Mouse (Mus musculus): ENCODE data around the gene Tbl1xr1. TPM values are rescaled to one million over a fixed set of nuclear protein-coding genes. Genes with fewer than 3 reads are reported as not detected.

The Tbl1xr1 gene
- polyA plus RNA-seq, 1 experiment from 2014 or later: 21.4 TPM

- WGBS (ENCODE audit: insufficient replicate concordance): 91% methylated on average over 4 of the region's 4 CpGs
- Histone ChIP-seq H3K4me2 (no peak overlapping the region), H3K9me3 (replicated peaks; ENCODE audit: control insufficient read depth, low read length) (no peaks in the 10 kb centered on the region), H3K4me3 (ENCODE audit: low read depth, low read length) (no peak overlapping the region), H3K27me3 (ENCODE audit: control insufficient read depth, insufficient read depth, low read length) (no peaks in the 10 kb centered on the region), H3K9ac (ENCODE audit: low read depth, low read length) (no peak overlapping the region), H3K27ac (ENCODE audit: low read depth, low read length) (no peak overlapping the region), H3K36me3 (ENCODE audit: control insufficient read depth, insufficient read depth, low read length) (no peaks in the 10 kb centered on the region), H3K4me1 (ENCODE audit: control insufficient read depth, insufficient read depth, low read length) (no peaks in the 10 kb centered on the region)
- ATAC-seq (replicated peaks; ENCODE audit: insufficient number of reproducible peaks, low FRiP score, low TSS enrichment): no peak
These were observed 108.8 kb downstream of the Tbl1xr1 start for GRCm38 (mm10) chr3:22185265-22185664.

- H3K9ac ChIP-seq (ENCODE audit: low read depth, low read length): no peak overlapping the region
- H3K27ac ChIP-seq (ENCODE audit: low read depth, low read length): no peak overlapping the region
- no peak for ATAC-seq (replicated peaks; ENCODE audit: insufficient number of reproducible peaks, low FRiP score, low TSS enrichment)
- no peaks in the 10 kb centered on the region for H3K4me1 ChIP-seq (ENCODE audit: control insufficient read depth, insufficient read depth, low read length)
- 0 out of 2 replicates have a peak, but pooled peaks cover 10% of the 10 kb centered on the region for H3K36me3 ChIP-seq (ENCODE audit: control insufficient read depth, insufficient read depth, low read length)
- no peak overlapping the region for H3K4me3 ChIP-seq (ENCODE audit: low read depth, low read length)
- H3K27me3 ChIP-seq (ENCODE audit: control insufficient read depth, insufficient read depth, low read length): no peaks in the 10 kb centered on the region
- no peak overlapping the region for H3K4me2 ChIP-seq
- no peaks in the 10 kb centered on the region for H3K9me3 ChIP-seq (replicated peaks; ENCODE audit: control insufficient read depth, low read length)
These were observed 114.0 kb downstream of the Tbl1xr1 start for GRCm38 (mm10) chr3:22190498-22190897.

- Histone ChIP-seq H3K9ac (ENCODE audit: low read depth, low read length) (no peak overlapping the region), H3K36me3 (ENCODE audit: control insufficient read depth, insufficient read depth, low read length) (peaks cover 16% of the 10 kb centered on the region), H3K4me3 (ENCODE audit: low read depth, low read length) (no peak overlapping the region), H3K4me2 (no peak overlapping the region), H3K27ac (ENCODE audit: low read depth, low read length) (no peak overlapping the region), H3K9me3 (replicated peaks; ENCODE audit: control insufficient read depth, low read length) (no peaks in the 10 kb centered on the region), H3K27me3 (ENCODE audit: control insufficient read depth, insufficient read depth, low read length) (no peaks in the 10 kb centered on the region), H3K4me1 (ENCODE audit: control insufficient read depth, insufficient read depth, low read length) (no peaks in the 10 kb centered on the region)
- ATAC-seq (replicated peaks; ENCODE audit: insufficient number of reproducible peaks, low FRiP score, low TSS enrichment): no peak
- 92% methylated on average over 5 of the region's 5 CpGs for WGBS (ENCODE audit: insufficient replicate concordance)
These were observed 116.5 kb downstream of the Tbl1xr1 start for GRCm38 (mm10) chr3:22192931-22193330.

- peaks cover 16% of the 10 kb centered on the region for H3K36me3 ChIP-seq (ENCODE audit: control insufficient read depth, insufficient read depth, low read length)
- ATAC-seq (replicated peaks; ENCODE audit: insufficient number of reproducible peaks, low FRiP score, low TSS enrichment): no peak
These were observed 117.9 kb downstream of the Tbl1xr1 start for GRCm38 (mm10) chr3:22194185-22194856.

GRCm38 (mm10) chr3:22198802-22199201, 122.3 kb downstream of the Tbl1xr1 start:
- ATAC-seq (replicated peaks; ENCODE audit: insufficient number of reproducible peaks, low FRiP score, low TSS enrichment): no peak
- WGBS (ENCODE audit: insufficient replicate concordance): 68% methylated on average over 1 of the region's 1 CpGs

More at GRCm38 (mm10) chr3:22194185-22194856, 117.9 kb downstream of the Tbl1xr1 start:
- H3K9ac ChIP-seq (ENCODE audit: low read depth, low read length): no peak overlapping the region
- no peak overlapping the region for H3K27ac ChIP-seq (ENCODE audit: low read depth, low read length)
- H3K4me3 ChIP-seq (ENCODE audit: low read depth, low read length): no peak overlapping the region
- H3K27me3 ChIP-seq (ENCODE audit: control insufficient read depth, insufficient read depth, low read length): no peaks in the 10 kb centered on the region
- WGBS (ENCODE audit: insufficient replicate concordance): 81% methylated on average over 7 of the region's 7 CpGs
- no peaks in the 10 kb centered on the region for H3K4me1 ChIP-seq (ENCODE audit: control insufficient read depth, insufficient read depth, low read length)
- H3K4me2 ChIP-seq: no peak overlapping the region
- H3K9me3 ChIP-seq (replicated peaks; ENCODE audit: control insufficient read depth, low read length): no peaks in the 10 kb centered on the region

GRCm38 (mm10) chr3:22204186-22204585, 127.7 kb downstream of the Tbl1xr1 start:
- Histone ChIP-seq H3K9me3 (replicated peaks; ENCODE audit: control insufficient read depth, low read length) (no peaks in the 10 kb centered on the region), H3K4me1 (ENCODE audit: control insufficient read depth, insufficient read depth, low read length) (no peaks in the 10 kb centered on the region), H3K4me3 (ENCODE audit: low read depth, low read length) (no peak overlapping the region), H3K4me2 (no peak overlapping the region), H3K27me3 (ENCODE audit: control insufficient read depth, insufficient read depth, low read length) (no peaks in the 10 kb centered on the region), H3K9ac (ENCODE audit: low read depth, low read length) (no peak overlapping the region), H3K36me3 (ENCODE audit: control insufficient read depth, insufficient read depth, low read length) (peaks cover 10% of the 10 kb centered on the region), H3K27ac (ENCODE audit: low read depth, low read length) (no peak overlapping the region)
- no peak for ATAC-seq (replicated peaks; ENCODE audit: insufficient number of reproducible peaks, low FRiP score, low TSS enrichment)
- WGBS (ENCODE audit: insufficient replicate concordance): 88% methylated on average over 3 of the region's 3 CpGs

More at GRCm38 (mm10) chr3:22198802-22199201, 122.3 kb downstream of the Tbl1xr1 start:
- no peaks in the 10 kb centered on the region for H3K9me3 ChIP-seq (replicated peaks; ENCODE audit: control insufficient read depth, low read length)
- H3K4me3 ChIP-seq (ENCODE audit: low read depth, low read length): no peak overlapping the region
- no peak overlapping the region for H3K9ac ChIP-seq (ENCODE audit: low read depth, low read length)
- no peaks in the 10 kb centered on the region for H3K4me1 ChIP-seq (ENCODE audit: control insufficient read depth, insufficient read depth, low read length)
- H3K27me3 ChIP-seq (ENCODE audit: control insufficient read depth, insufficient read depth, low read length): no peaks in the 10 kb centered on the region
- H3K36me3 ChIP-seq (ENCODE audit: control insufficient read depth, insufficient read depth, low read length): peaks cover 22% of the 10 kb centered on the region
- no peak overlapping the region for H3K27ac ChIP-seq (ENCODE audit: low read depth, low read length)
- H3K4me2 ChIP-seq: no peak overlapping the region

GRCm38 (mm10) chr3:22221557-22221956, 145.1 kb downstream of the Tbl1xr1 start:
- no peaks in the 10 kb centered on the region for H3K27me3 ChIP-seq (ENCODE audit: control insufficient read depth, insufficient read depth, low read length)
- no peak overlapping the region for H3K4me3 ChIP-seq (ENCODE audit: low read depth, low read length)
- 81% methylated on average over 2 of the region's 2 CpGs for WGBS (ENCODE audit: insufficient replicate concordance)
- H3K4me1 ChIP-seq (ENCODE audit: control insufficient read depth, insufficient read depth, low read length): no peaks in the 10 kb centered on the region
- no peak for ATAC-seq (replicated peaks; ENCODE audit: insufficient number of reproducible peaks, low FRiP score, low TSS enrichment)
- peaks cover 2% of the 10 kb centered on the region; the same call in 1 of the 2 replicates for H3K9me3 ChIP-seq (replicated peaks; ENCODE audit: control insufficient read depth, low read length)
- H3K9ac ChIP-seq (ENCODE audit: low read depth, low read length): no peak overlapping the region
- no peaks in the 10 kb centered on the region for H3K36me3 ChIP-seq (ENCODE audit: control insufficient read depth, insufficient read depth, low read length)
- no peak overlapping the region for H3K27ac ChIP-seq (ENCODE audit: low read depth, low read length)
- H3K4me2 ChIP-seq: no peak overlapping the region

GRCm38 (mm10) chr3:22222351-22222750, 145.9 kb downstream of the Tbl1xr1 start:
- H3K36me3 ChIP-seq (ENCODE audit: control insufficient read depth, insufficient read depth, low read length): no peaks in the 10 kb centered on the region
- no peak for ATAC-seq (replicated peaks; ENCODE audit: insufficient number of reproducible peaks, low FRiP score, low TSS enrichment)

GRCm38 (mm10) chr3:22223023-22223422, 146.6 kb downstream of the Tbl1xr1 start:
- no peak overlapping the region for H3K4me3 ChIP-seq (ENCODE audit: low read depth, low read length)
- peaks cover 2% of the 10 kb centered on the region; the same call in 1 of the 2 replicates for H3K9me3 ChIP-seq (replicated peaks; ENCODE audit: control insufficient read depth, low read length)
- H3K4me1 ChIP-seq (ENCODE audit: control insufficient read depth, insufficient read depth, low read length): no peaks in the 10 kb centered on the region
- no peak overlapping the region for H3K4me2 ChIP-seq
- no peak for ATAC-seq (replicated peaks; ENCODE audit: insufficient number of reproducible peaks, low FRiP score, low TSS enrichment)
- no peaks in the 10 kb centered on the region for H3K27me3 ChIP-seq (ENCODE audit: control insufficient read depth, insufficient read depth, low read length)
- no peak overlapping the region for H3K27ac ChIP-seq (ENCODE audit: low read depth, low read length)
- no peaks in the 10 kb centered on the region for H3K36me3 ChIP-seq (ENCODE audit: control insufficient read depth, insufficient read depth, low read length)
- WGBS (ENCODE audit: insufficient replicate concordance): 89% methylated on average over 5 of the region's 5 CpGs
- no peak overlapping the region for H3K9ac ChIP-seq (ENCODE audit: low read depth, low read length)

More at GRCm38 (mm10) chr3:22222351-22222750, 145.9 kb downstream of the Tbl1xr1 start:
- Histone ChIP-seq H3K27me3 (ENCODE audit: control insufficient read depth, insufficient read depth, low read length) (no peaks in the 10 kb centered on the region), H3K27ac (ENCODE audit: low read depth, low read length) (no peak overlapping the region), H3K9me3 (replicated peaks; ENCODE audit: control insufficient read depth, low read length) (peaks cover 2% of the 10 kb centered on the region; the same call in 1 of the 2 replicates), H3K4me2 (peak overlapping the region; percentile 35; the same call in 1 of the 2 replicates), H3K9ac (ENCODE audit: low read depth, low read length) (no peak overlapping the region), H3K4me1 (ENCODE audit: control insufficient read depth, insufficient read depth, low read length) (no peaks in the 10 kb centered on the region), H3K4me3 (ENCODE audit: low read depth, low read length) (no peak overlapping the region)
- WGBS (ENCODE audit: insufficient replicate concordance): 41% methylated on average over 12 of the region's 12 CpGs

All from heart, embryonic 11.5 days (tissue).